Mouse (Mus musculus) kidney, embryonic 16.5 days (tissue): ENCODE data around the gene Cspg4. TPM values are rescaled to one million over a fixed set of nuclear protein-coding genes. Genes with fewer than 3 reads are reported as not detected.

Experiments used
- ATAC-seq: fragments of 200-750 bp; cut with Nextera tagmentation; 2 replicates; pipeline ENCODE4 v1.8.0; 2017; ENCODE audit warnings: moderate TSS enrichment; ENCODE audit not compliant: low FRiP score, low TSS enrichment
- H3K27ac ChIP-seq: fragments of 300-500 bp; sonication (generic); 2 replicates; pipeline ENCODE4 v1.5.1; 2014; ENCODE audit warnings: low read length
- H3K27me3 ChIP-seq: fragments of 300-500 bp; sonication (generic); 2 replicates; pipeline ENCODE4 v1.6.1; 2014; ENCODE audit warnings: low read length, control low read depth, mixed read lengths; ENCODE audit not compliant: insufficient read depth
- H3K36me3 ChIP-seq: fragments of 300-500 bp; sonication (generic); 2 replicates; pipeline ENCODE4 v1.6.1; 2014; ENCODE audit warnings: low read length, control low read depth, mixed read lengths; ENCODE audit not compliant: insufficient read depth
- H3K4me1 ChIP-seq: fragments of 300-500 bp; sonication (generic); 2 replicates; pipeline ENCODE4 v1.6.1; 2014; ENCODE audit warnings: low read length, control low read depth, mixed read lengths; ENCODE audit not compliant: insufficient read depth
- H3K4me2 ChIP-seq: fragments of 300-500 bp; sonication (generic); replicated peaks from 2 replicates; pipeline ENCODE4 v1.6.1; 2014; ENCODE audit warnings: low read depth, low read length
- H3K4me3 ChIP-seq: fragments of 300-500 bp; sonication (generic); 2 replicates; pipeline ENCODE4 v1.5.1; 2014; ENCODE audit warnings: mild to moderate bottlenecking, low read length
- H3K9ac ChIP-seq: fragments of 300-500 bp; sonication (generic); replicated peaks from 2 replicates; pipeline ENCODE4 v1.6.1; 2014; ENCODE audit warnings: low read length
- H3K9me3 ChIP-seq: fragments of 300-500 bp; sonication (generic); 2 replicates; pipeline ENCODE4 v1.6.1; 2016; ENCODE audit warnings: low read length, control low read depth
- WGBS: fragments of 180-500 bp; shearing (Covaris S2); extraction: QIAGEN DNeasy Blood & Tissue Kit; methylation state at CpG from one replicate; pipeline ENCODE4 v1.1.7; 2014; 5-methylcytosine and 5-hydroxymethylcytosine counted together
- polyA plus RNA-seq: library from polyadenylated mRNA; unstranded; fragments of >200 nt; fragmentation: Nextera tagmentation; extraction: Ambion mirVana; gene quantifications from 2 replicates; pipeline ENCODE4 v1.2.1, GENCODE M21; 2015

Gene Cspg4
- polyA plus RNA-seq, 1 experiment from 2014 or later = 32.6 TPM

DNA sequence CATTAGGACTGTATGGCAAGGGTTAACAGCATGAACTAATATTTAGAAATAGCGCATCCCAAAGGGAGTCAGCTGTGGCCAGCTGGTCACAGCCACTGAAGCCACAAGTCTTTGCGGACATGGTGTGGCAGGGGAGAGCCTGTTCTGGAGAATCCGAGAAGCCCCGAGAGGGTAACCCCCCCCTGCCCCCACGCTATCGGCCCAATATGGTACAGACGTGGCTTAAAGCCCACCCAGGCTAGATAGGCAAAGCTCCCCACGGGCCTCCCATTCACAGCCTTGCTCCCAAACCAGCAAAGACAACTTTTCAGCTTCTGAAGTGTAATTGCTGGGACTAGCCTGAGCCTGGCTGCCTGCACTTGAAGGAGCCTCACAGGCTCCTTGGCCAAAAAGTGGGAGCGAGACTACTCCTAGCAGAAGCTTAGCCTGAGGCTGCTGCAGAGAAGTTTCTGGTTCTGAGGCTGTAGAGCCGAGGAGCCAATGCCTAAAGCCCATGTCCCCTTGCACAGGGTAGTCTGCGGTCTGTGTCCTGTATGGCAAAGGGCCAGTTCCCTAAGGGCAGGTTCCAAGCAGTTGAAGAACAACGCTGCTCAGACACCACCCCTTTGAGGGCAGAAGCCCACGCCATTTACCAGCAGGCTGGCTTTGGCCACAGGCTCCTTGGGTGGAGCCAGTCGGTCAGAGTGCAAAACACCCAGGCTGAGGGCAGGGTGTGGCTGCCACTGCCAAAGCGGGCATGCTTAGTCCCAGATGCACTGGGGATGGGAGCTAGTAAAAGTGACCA lies 4.2 kb upstream of the Cspg4 start:
- Histone ChIP-seq H3K4me1 (peaks cover 40% of the 10 kb centered on the region), H3K27me3 (peaks cover 2% of the 10 kb centered on the region; the same call in 1 of the 2 replicates), H3K27ac (no peak overlapping the region), H3K4me2 (no peak overlapping the region), H3K9me3 (no peaks in the 10 kb centered on the region), H3K9ac (0 out of 2 replicates have a peak overlapping the region, but pooled peaks have one; percentile 33), H3K36me3 (no peaks in the 10 kb centered on the region), H3K4me3 (no peak overlapping the region)
- ATAC-seq = no peak
- 41% methylated on average over 15 of the region's 15 CpGs for WGBS

DNA sequence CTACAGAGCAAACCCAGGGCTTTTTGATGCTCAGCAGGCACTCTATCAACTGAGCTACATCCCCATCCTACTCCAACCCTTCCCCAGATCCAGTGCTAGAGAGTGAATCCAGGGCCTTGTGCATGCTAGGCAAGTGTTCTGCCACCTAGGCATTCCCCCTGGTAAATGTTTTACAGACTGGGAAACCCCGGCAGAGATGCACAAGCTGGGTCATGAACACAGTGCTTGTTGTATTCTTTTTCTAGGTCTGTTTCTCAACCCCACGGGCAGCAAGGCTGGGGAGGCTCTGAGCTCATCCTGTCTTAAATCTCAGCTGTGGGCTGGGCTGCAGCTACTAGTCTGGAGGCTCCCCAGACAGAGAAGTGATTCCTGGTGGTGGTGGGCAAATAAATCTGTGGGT lies 2.0 kb upstream of the Cspg4 start:
- no peak for ATAC-seq
- Histone ChIP-seq H3K9ac (no peak overlapping the region), H3K27me3 (peaks cover 2% of the 10 kb centered on the region; the same call in 1 of the 2 replicates), H3K27ac (no peak overlapping the region), H3K4me2 (no peak overlapping the region), H3K9me3 (no peaks in the 10 kb centered on the region), H3K4me1 (peaks cover 62% of the 10 kb centered on the region), H3K36me3 (no peaks in the 10 kb centered on the region), H3K4me3 (no peak overlapping the region)
- 35% methylated on average over 2 of the region's 2 CpGs for WGBS

DNA sequence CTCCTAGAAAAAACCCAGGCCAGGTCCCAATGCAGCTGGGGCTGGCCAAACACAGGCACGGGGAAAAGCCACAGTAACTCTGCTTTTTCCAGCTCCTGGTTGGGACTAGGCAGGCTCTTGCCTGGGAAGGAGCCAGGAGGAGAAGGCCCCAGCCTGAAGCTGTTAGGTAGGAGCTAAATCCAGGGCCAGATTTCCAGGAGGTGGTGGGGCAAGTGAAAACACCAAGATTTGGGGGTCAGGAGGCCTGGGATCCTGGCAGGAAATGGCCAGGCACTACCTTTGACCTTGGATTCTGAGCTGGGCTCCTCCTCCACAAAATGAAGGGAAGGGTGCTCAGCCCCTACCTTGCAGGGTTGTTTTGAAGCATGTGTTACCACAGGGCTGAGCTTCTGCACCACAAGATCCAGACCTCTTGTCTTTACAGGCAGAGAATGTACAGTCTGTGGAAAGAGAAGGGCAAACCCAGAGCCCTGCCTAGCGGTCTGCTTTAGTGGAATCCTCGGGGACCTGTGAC lies 560 bp upstream of the Cspg4 start, which contains the start of gene Odf3l1:
Gene Odf3l1 (minus strand): TSS at position 464 of the 514 bp plus-strand sequence.
- no peaks in the 10 kb centered on the region for H3K36me3 ChIP-seq
- H3K27ac ChIP-seq = peak within 1 kb of the TSS; percentile 73
- no peaks in the 10 kb centered on the region for H3K9me3 ChIP-seq
- WGBS = 7% methylated on average over 3 of the region's 3 CpGs
- H3K27me3 ChIP-seq = no peaks in the 10 kb centered on the region
- peak within 1 kb of the TSS; percentile 51 for H3K4me3 ChIP-seq
- peak; percentile 17; the same call in 1 of the 2 replicates for ATAC-seq
- peak within 1 kb of the TSS; percentile 55 for H3K4me2 ChIP-seq
- peak within 1 kb of the TSS; percentile 70 for H3K9ac ChIP-seq
- peaks cover 76% of the 10 kb centered on the region for H3K4me1 ChIP-seq

DNA sequence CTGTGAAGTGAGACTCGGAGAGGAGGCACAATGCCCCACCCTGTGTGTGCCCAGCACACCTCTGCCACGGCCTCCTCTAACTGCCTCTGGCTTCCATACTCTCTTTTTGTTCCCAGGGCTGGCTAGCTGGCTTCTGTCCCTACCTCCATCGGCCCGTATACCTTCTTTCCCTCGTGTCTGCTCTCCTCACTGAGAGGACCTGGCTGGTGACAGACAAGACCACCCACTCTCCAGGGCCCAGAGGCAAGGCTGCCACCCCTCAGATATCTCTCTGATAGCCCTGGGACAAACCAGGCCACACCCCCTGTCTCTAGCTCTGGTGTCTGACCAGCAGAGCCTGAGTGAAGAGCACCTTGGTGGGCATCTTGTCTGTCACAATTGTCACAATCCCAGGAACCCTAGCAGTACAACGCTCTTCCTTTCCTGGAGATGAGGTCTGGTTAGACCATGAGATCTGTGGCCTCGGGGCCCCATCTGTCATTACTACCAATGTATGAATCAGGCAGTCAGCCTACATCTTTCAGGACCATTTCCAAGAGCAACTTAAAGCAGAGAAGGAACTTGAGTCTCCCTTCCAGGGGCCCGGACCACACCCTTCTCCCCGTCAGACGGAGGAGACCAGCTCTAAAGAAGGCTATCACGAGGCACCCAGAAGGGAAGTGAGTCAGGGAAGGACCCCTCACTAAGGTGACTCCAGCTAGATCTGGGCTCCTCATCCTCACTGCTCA lies 1.0 kb downstream of the Cspg4 start:
- peak overlapping the region; percentile 51 for H3K4me3 ChIP-seq
- H3K4me1 ChIP-seq = peaks cover 83% of the 10 kb centered on the region
- peak overlapping the region; percentile 55 for H3K4me2 ChIP-seq
- H3K36me3 ChIP-seq = no peaks in the 10 kb centered on the region
- no peak for ATAC-seq
- H3K27me3 ChIP-seq = no peaks in the 10 kb centered on the region
- peak overlapping the region; percentile 58; the same call in 1 of the 2 replicates for H3K27ac ChIP-seq
- peak overlapping the region; percentile 70 for H3K9ac ChIP-seq
- 64% methylated on average over 11 of the region's 11 CpGs for WGBS
- H3K9me3 ChIP-seq = no peaks in the 10 kb centered on the region

DNA sequence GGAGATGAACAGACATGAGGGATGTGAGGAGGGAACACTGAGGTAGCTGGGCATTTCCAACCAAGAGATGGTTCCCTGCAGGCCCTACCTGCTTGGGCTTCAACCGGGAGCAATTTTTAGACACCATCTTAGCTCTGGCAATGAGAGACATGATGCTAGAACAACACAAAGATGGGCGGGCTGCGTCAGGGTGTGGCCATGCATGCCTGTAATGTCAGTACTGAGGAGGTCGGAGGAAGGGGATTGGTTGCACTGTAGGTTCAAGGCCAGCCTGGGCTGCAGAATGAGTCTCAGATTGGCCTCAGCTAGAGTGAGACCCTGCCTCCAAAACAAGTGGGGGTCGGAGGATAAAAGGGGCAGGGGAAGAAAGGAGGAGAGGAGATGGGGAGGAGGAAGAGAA lies 1.6 kb downstream of the Cspg4 start:
- 0 out of 2 replicates have a peak overlapping the region, but pooled peaks have one; percentile 16 for H3K27ac ChIP-seq
- H3K36me3 ChIP-seq = no peaks in the 10 kb centered on the region
- WGBS = 78% methylated on average over 5 of the region's 5 CpGs
- H3K4me3 ChIP-seq = peak overlapping the region; percentile 51
- H3K4me1 ChIP-seq = peaks cover 86% of the 10 kb centered on the region
- H3K9ac ChIP-seq = peak overlapping the region; percentile 70
- H3K27me3 ChIP-seq = no peaks in the 10 kb centered on the region
- no peak for ATAC-seq
- peak overlapping the region; percentile 55 for H3K4me2 ChIP-seq
- no peaks in the 10 kb centered on the region for H3K9me3 ChIP-seq

DNA sequence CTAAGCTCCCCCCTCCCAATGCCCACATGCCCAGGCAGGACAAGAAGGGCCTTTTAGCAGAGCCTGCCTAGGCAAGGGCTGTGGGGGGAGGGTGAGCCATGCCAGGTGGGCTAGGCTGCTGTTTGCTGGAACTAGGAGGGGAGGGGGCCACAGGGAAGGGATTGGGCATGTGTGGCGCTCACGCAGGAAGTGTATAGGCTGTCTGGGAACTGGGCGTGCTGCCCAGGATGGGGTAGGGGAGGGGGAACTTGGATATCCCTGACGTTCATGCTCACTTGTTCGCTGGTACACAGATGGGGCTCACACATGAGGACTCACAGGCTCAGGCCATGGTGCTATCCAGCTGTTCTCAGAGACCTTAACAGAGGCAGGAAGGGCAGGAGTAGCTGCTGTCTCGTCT lies 3.5 kb downstream of the Cspg4 start:
- H3K4me1 ChIP-seq = peaks cover 90% of the 10 kb centered on the region
- H3K36me3 ChIP-seq = no peaks in the 10 kb centered on the region
- peak overlapping the region; percentile 10; the same call in 1 of the 2 replicates for H3K4me3 ChIP-seq
- peak overlapping the region; percentile 55 for H3K4me2 ChIP-seq
- H3K27me3 ChIP-seq = no peaks in the 10 kb centered on the region
- H3K9me3 ChIP-seq = no peaks in the 10 kb centered on the region
- peak overlapping the region; percentile 31; the same call in 1 of the 2 replicates for H3K9ac ChIP-seq
- ATAC-seq = no peak
- H3K27ac ChIP-seq = peak overlapping the region; percentile 31; the same call in 1 of the 2 replicates
- 42% methylated on average over 6 of the region's 6 CpGs for WGBS

DNA sequence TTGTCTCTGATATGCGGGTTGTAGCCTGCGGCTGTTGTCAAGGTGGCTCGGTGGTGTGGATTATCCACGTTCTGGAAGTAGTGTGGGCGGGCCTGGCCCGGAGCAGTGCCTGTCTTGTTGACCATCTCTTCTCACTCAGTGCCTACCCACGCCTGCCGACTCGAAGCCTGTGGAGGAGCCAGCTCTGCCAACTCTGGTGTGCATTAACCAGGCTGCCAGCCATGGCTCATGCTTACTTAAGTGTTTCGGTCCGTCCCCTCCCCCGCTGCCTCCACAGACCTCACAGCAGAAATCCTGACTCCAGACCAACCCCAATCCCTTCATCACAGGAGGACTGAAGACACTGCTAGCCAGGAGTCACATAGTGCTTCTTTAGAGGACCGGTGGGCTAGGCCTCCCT lies 4.7 kb downstream of the Cspg4 start:
- ATAC-seq = no peak
- Histone ChIP-seq H3K4me1 (peaks cover 90% of the 10 kb centered on the region), H3K36me3 (no peaks in the 10 kb centered on the region), H3K4me2 (0 out of 2 replicates have a peak overlapping the region, but pooled peaks have one; percentile 5), H3K9ac (no peak overlapping the region), H3K27ac (peak overlapping the region; percentile 73; the same call in 1 of the 2 replicates), H3K9me3 (no peaks in the 10 kb centered on the region), H3K27me3 (no peaks in the 10 kb centered on the region), H3K4me3 (no peak overlapping the region)
- 38% methylated on average over 13 of the region's 13 CpGs for WGBS

DNA sequence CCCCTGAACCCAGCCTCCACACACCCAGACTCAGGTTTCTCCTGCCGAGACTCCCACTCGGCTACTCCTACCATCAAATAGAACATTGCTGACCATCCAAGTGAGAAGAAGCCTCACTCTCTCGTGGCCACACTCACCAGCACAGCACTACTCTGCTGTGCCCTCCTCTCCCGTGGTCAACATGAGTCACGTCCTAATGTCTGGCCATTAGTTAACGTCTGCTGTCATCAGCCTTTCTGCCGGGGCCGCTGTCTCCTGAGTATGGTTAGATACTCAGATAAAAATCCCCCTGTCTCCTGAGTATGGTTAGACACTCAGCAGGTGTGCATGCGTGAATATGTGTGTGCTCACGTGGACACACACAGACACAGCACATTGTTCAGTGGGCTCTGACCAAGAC lies 5.9 kb downstream of the Cspg4 start:
- Histone ChIP-seq H3K4me1 (peaks cover 83% of the 10 kb centered on the region), H3K4me3 (no peak overlapping the region), H3K27me3 (no peaks in the 10 kb centered on the region), H3K9ac (no peak overlapping the region), H3K27ac (peak overlapping the region; percentile 73), H3K4me2 (peak overlapping the region; percentile 10; the same call in 1 of the 2 replicates), H3K36me3 (no peaks in the 10 kb centered on the region), H3K9me3 (no peaks in the 10 kb centered on the region)
- WGBS = 17% methylated on average over 10 of the region's 10 CpGs
- peak; percentile 64 for ATAC-seq

DNA sequence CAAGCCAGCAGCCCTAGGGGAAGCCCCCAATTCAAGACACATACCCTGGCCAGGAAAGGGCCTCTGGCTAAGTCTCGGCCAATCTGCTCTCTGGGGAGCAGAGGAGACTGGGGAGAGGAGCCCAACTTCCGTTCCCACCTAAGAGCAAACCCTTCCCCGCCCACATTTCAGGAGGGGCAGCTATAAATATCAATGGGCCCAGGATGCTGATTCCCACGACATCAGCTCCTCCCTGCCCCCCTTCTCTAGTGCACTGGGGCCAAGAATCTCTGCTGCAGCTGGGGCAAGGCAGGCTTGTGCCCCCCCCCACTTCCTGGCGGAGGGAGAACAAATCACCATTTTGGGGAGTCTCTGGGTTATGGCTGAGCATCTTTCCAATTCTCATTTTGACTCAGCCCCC lies 6.4 kb downstream of the Cspg4 start:
- H3K4me3 ChIP-seq = no peak overlapping the region
- H3K27ac ChIP-seq = peak overlapping the region; percentile 73
- WGBS = 9% methylated on average over 5 of the region's 5 CpGs
- H3K9me3 ChIP-seq = no peaks in the 10 kb centered on the region
- no peak overlapping the region for H3K9ac ChIP-seq
- H3K36me3 ChIP-seq = no peaks in the 10 kb centered on the region
- ATAC-seq = peak; percentile 32
- no peaks in the 10 kb centered on the region for H3K27me3 ChIP-seq
- H3K4me2 ChIP-seq = peak overlapping the region; percentile 10; the same call in 1 of the 2 replicates
- peaks cover 81% of the 10 kb centered on the region for H3K4me1 ChIP-seq
